Mouse (Mus musculus): Measurements from ENCODE around the gene Myo15b.
"Not testable (repeated sequence)": the region's sequence is repeated elsewhere in the genome, so short reads cannot be mapped to it uniquely, and the experiment has no call there.

Gene Myo15b

GRCm38 (mm10) chr11:115830550-115831325, 27.5 kb upstream of the Myo15b start:
- ATAC-seq (ENCODE audit: insufficient number of reproducible peaks, low FRiP score, low TSS enrichment): no peak

- ATAC-seq (ENCODE audit: insufficient number of reproducible peaks, low FRiP score, low TSS enrichment): no peak
Measured at GRCm38 (mm10) chr11:115831518-115831917, 26.7 kb upstream of the Myo15b start.

- no peak for ATAC-seq (ENCODE audit: insufficient number of reproducible peaks, low FRiP score, low TSS enrichment)
Measured at GRCm38 (mm10) chr11:115832064-115832463, 26.1 kb upstream of the Myo15b start.

GRCm38 (mm10) chr11:115832523-115832922, 25.7 kb upstream of the Myo15b start:
- no peak for ATAC-seq (ENCODE audit: insufficient number of reproducible peaks, low FRiP score, low TSS enrichment)

GRCm38 (mm10) chr11:115833021-115833513, 25.1 kb upstream of the Myo15b start:
- no peak for ATAC-seq (ENCODE audit: insufficient number of reproducible peaks, low FRiP score, low TSS enrichment)

- ATAC-seq (ENCODE audit: insufficient number of reproducible peaks, low FRiP score, low TSS enrichment): no peak
Measured at GRCm38 (mm10) chr11:115834033-115834432, 24.2 kb upstream of the Myo15b start.

GRCm38 (mm10) chr11:115836656-115837395, 21.4 kb upstream of the Myo15b start:
- no peak for ATAC-seq (ENCODE audit: insufficient number of reproducible peaks, low FRiP score, low TSS enrichment)

GRCm38 (mm10) chr11:115837606-115838345, 20.4 kb upstream of the Myo15b start:
- ATAC-seq (ENCODE audit: insufficient number of reproducible peaks, low FRiP score, low TSS enrichment): no peak

- ATAC-seq (ENCODE audit: insufficient number of reproducible peaks, low FRiP score, low TSS enrichment): no peak
Measured at GRCm38 (mm10) chr11:115838895-115839311, 19.3 kb upstream of the Myo15b start.

- ATAC-seq (ENCODE audit: insufficient number of reproducible peaks, low FRiP score, low TSS enrichment): no peak
Measured at GRCm38 (mm10) chr11:115839732-115840131, 18.5 kb upstream of the Myo15b start.

GRCm38 (mm10) chr11:115841044-115841443, 17.2 kb upstream of the Myo15b start:
- ATAC-seq (ENCODE audit: insufficient number of reproducible peaks, low FRiP score, low TSS enrichment): no peak

GRCm38 (mm10) chr11:115841961-115842550, 16.1 kb upstream of the Myo15b start:
- ATAC-seq (ENCODE audit: insufficient number of reproducible peaks, low FRiP score, low TSS enrichment): no peak

GRCm38 (mm10) chr11:115843141-115843890, 14.9 kb upstream of the Myo15b start:
- ATAC-seq (ENCODE audit: insufficient number of reproducible peaks, low FRiP score, low TSS enrichment): no peak

- no peak for ATAC-seq (ENCODE audit: insufficient number of reproducible peaks, low FRiP score, low TSS enrichment)
Measured at GRCm38 (mm10) chr11:115843891-115844239, 14.3 kb upstream of the Myo15b start.

GRCm38 (mm10) chr11:115844240-115844639, 14.0 kb upstream of the Myo15b start:
- no peak for ATAC-seq (ENCODE audit: insufficient number of reproducible peaks, low FRiP score, low TSS enrichment)

GRCm38 (mm10) chr11:115845819-115846218, 12.4 kb upstream of the Myo15b start:
- ATAC-seq (ENCODE audit: insufficient number of reproducible peaks, low FRiP score, low TSS enrichment): no peak

- ATAC-seq (ENCODE audit: insufficient number of reproducible peaks, low FRiP score, low TSS enrichment): no peak
Measured at GRCm38 (mm10) chr11:115854674-115855073, 3.5 kb upstream of the Myo15b start.

GRCm38 (mm10) chr11:115857146-115857545, 1.1 kb upstream of the Myo15b start:
- not testable (repeated sequence) for ATAC-seq (ENCODE audit: insufficient number of reproducible peaks, low FRiP score, low TSS enrichment)

GRCm38 (mm10) chr11:115857936-115858335, 270 bp upstream of the Myo15b start:
- ATAC-seq (ENCODE audit: insufficient number of reproducible peaks, low FRiP score, low TSS enrichment): no peak
